Mouse (Mus musculus) liver, embryonic 16.5 days (tissue): ENCODE measurements at regions not wholly inside any gene's neighbourhood (a gene's known extent, or its start where the extent isn't known, plus 50 kb on each side); places are given as distances from the start of the nearest gene placed in this dataset.

Experiments used
- ATAC-seq: fragments of 200-750 bp; cut with Nextera tagmentation; 2 replicates; pipeline ENCODE4 v1.8.0; 2017; ENCODE audit warnings: low read depth, mild to moderate bottlenecking, moderate number of reproducible peaks, moderate library complexity
- H3K27ac ChIP-seq: fragments of 300-500 bp; sonication (generic); 2 replicates; pipeline ENCODE4 v1.5.1; 2014; ENCODE audit warnings: mild to moderate bottlenecking, low read length
- H3K27me3 ChIP-seq: fragments of 300-500 bp; sonication (generic); 2 replicates; pipeline ENCODE4 v1.6.1; 2014; ENCODE audit warnings: low read depth, low read length, mixed read lengths; ENCODE audit not compliant: control insufficient read depth, insufficient read depth
- H3K36me3 ChIP-seq: fragments of 300-500 bp; sonication (generic); 2 replicates; pipeline ENCODE4 v1.6.1; 2014; ENCODE audit warnings: mild to moderate bottlenecking; ENCODE audit not compliant: control insufficient read depth, insufficient read depth
- H3K4me1 ChIP-seq: fragments of 300-500 bp; sonication (generic); 2 replicates; pipeline ENCODE4 v1.6.1; 2014; ENCODE audit warnings: low read depth, low read length, mixed read lengths; ENCODE audit not compliant: control insufficient read depth
- H3K4me2 ChIP-seq: fragments of 300-500 bp; sonication (generic); 2 replicates; pipeline ENCODE4 v1.6.1; 2014; ENCODE audit warnings: low read depth, low read length, mixed read lengths
- H3K4me3 ChIP-seq: fragments of 300-500 bp; sonication (generic); 2 replicates; pipeline ENCODE4 v1.5.1; 2014; ENCODE audit warnings: low read depth, mild to moderate bottlenecking, low read length
- H3K9ac ChIP-seq: fragments of 300-500 bp; sonication (generic); 2 replicates; pipeline ENCODE4 v1.6.1; 2014; ENCODE audit warnings: low read depth, low read length
- H3K9me3 ChIP-seq: fragments of 300-500 bp; sonication (generic); replicated peaks from 2 replicates; pipeline ENCODE4 v1.6.1; 2016; ENCODE audit warnings: low read length; ENCODE audit not compliant: control insufficient read depth
- WGBS: fragments of 180-500 bp; shearing (Covaris S2); extraction: QIAGEN DNeasy Blood & Tissue Kit; methylation state at CpG from one replicate; pipeline ENCODE4 v1.1.7; 2014; ENCODE audit not compliant: insufficient replicate concordance; 5-methylcytosine and 5-hydroxymethylcytosine counted together

- Histone ChIP-seq H3K4me2 (no peak overlapping the region), H3K4me3 (no peak overlapping the region), H3K9ac (no peak overlapping the region), H3K4me1 (no peaks in the 10 kb centered on the region), H3K36me3 (no peaks in the 10 kb centered on the region), H3K9me3 (no peaks in the 10 kb centered on the region), H3K27me3 (no peaks in the 10 kb centered on the region), H3K27ac (no peak overlapping the region)
- 58% methylated on average over 2 of the region's 2 CpGs for WGBS
- no peak for ATAC-seq
These were observed 51.0 kb upstream of the Prdm11 start for GRCm38 (mm10) chr2:93097016-93097415.

- Histone ChIP-seq H3K36me3 (no peaks in the 10 kb centered on the region), H3K27me3 (no peaks in the 10 kb centered on the region), H3K27ac (no peak overlapping the region), H3K4me1 (no peaks in the 10 kb centered on the region), H3K9me3 (no peaks in the 10 kb centered on the region), H3K9ac (no peak overlapping the region), H3K4me3 (no peak overlapping the region), H3K4me2 (no peak overlapping the region)
- no peak for ATAC-seq
- 59% methylated on average over 6 of the region's 6 CpGs for WGBS
These were observed 50.2 kb upstream of the Prdm11 start for GRCm38 (mm10) chr2:93096078-93096729.
